In genomic region chr11:54897470-54897869, GRCm38 (mm10) we compare ENCODE assay signal across 20 mouse cellular contexts. TPM values are rescaled to one million over a fixed set of nuclear protein-coding genes. Genes with fewer than 3 reads are reported as not detected.
A peak's percentile ranks its signal among the peaks of the same experiment; 100 is the strongest.
DNase-seq lines count a peak whose midpoint lies in the region; ATAC-seq lines count a peak whose summit lies in the region.
"Had no signal": no experiment of that assay in that cellular context is flagged by ENCODE, and none has a peak within 500 bp of the region (broad histone marks: within the 10 kb centered on the region; RNA-seq: fewer than 3 reads in every experiment).

No protein-coding gene starts in this region.

- no peak overlapping the region for H3K9ac ChIP-seq in lung, embryonic 16.5 days (ENCODE audit: low read length)
- H3K9ac ChIP-seq in intestine, embryonic 15.5 days, result no peak overlapping the region
- no peak overlapping the region for H3K9ac ChIP-seq in kidney, embryonic 16.5 days (replicated peaks; ENCODE audit: low read length)
- H3K9ac ChIP-seq: heart, embryonic 12.5 days; hindbrain, embryonic 15.5 days; midbrain, embryonic 12.5 days had no signal

- H3K4me3 ChIP-seq in lung, embryonic 16.5 days (ENCODE audit: low read length), result no peak overlapping the region
- no peak overlapping the region for H3K4me3 ChIP-seq in intestine, embryonic 15.5 days (replicated peaks)
- no peak overlapping the region for H3K4me3 ChIP-seq in kidney, embryonic 16.5 days (ENCODE audit: low read length)
- H3K4me3 ChIP-seq: embryonic facial prominence, embryonic 10.5 days; heart, embryonic 12.5 days; hindbrain, embryonic 15.5 days; midbrain, embryonic 12.5 days had no signal

- H3K4me2 ChIP-seq in lung, embryonic 16.5 days (ENCODE audit: low read depth, low read length), result no peak overlapping the region
- H3K4me2 ChIP-seq in intestine, embryonic 15.5 days (replicated peaks), result no peak overlapping the region
- H3K4me2 ChIP-seq in kidney, embryonic 16.5 days (replicated peaks; ENCODE audit: low read depth, low read length), result no peak overlapping the region
- H3K4me2 ChIP-seq: heart, embryonic 12.5 days; hindbrain, embryonic 15.5 days; liver, embryonic 11.5 days; midbrain, embryonic 12.5 days had no signal

- no peak for DNase-seq in lung, postnatal 10 days
- DNase-seq in yolk sac, embryonic 10.5 days (ENCODE audit: low spot score), result peak; percentile 92
- no peak for DNase-seq in spleen, postnatal 10 days (ENCODE audit: low spot score in 2 of 2)
- no peak for DNase-seq in heart, postnatal 25 days (ENCODE audit: low spot score)
- DNase-seq: cerebellum, postnatal 10 days; heart, postnatal 36 days; layer of hippocampus, postnatal 36 days; left cerebral cortex, postnatal 4 days; lung, postnatal 14 days; right cerebral cortex, adult 18-20 months; thymus, adult 18-20 months had no signal

- ATAC-seq in lung, embryonic 16.5 days (ENCODE audit: low read depth), result peak; percentile 34; the same call in 1 of the 2 replicates
- ATAC-seq in intestine, embryonic 15.5 days, result peak; percentile 62
- 0 out of 2 replicates have a peak, but pooled peaks have one; percentile 27 for ATAC-seq in kidney, embryonic 16.5 days (ENCODE audit: low FRiP score, low TSS enrichment)
- ATAC-seq: forebrain, embryonic 14.5 days had no signal

- H3K4me1 ChIP-seq in lung, embryonic 16.5 days (replicated peaks; ENCODE audit: control insufficient read depth, insufficient read depth, low read length), result peaks cover 3% of the 10 kb centered on the region
- H3K4me1 ChIP-seq in intestine, embryonic 15.5 days (replicated peaks), result peaks cover 3% of the 10 kb centered on the region
- H3K4me1 ChIP-seq in kidney, embryonic 16.5 days (ENCODE audit: insufficient read depth, low read length), result 0 out of 2 replicates have a peak, but pooled peaks cover 3% of the 10 kb centered on the region

- H3K27ac ChIP-seq in lung, embryonic 16.5 days (ENCODE audit: low read length), result no peak overlapping the region
- H3K27ac ChIP-seq in intestine, embryonic 15.5 days, result no peak overlapping the region
- H3K27ac ChIP-seq in kidney, embryonic 16.5 days (ENCODE audit: low read length), result 0 out of 2 replicates have a peak overlapping the region, but pooled peaks have one; percentile 13
- H3K27ac ChIP-seq: embryonic facial prominence, embryonic 10.5 days; hindbrain, embryonic 15.5 days; midbrain, embryonic 12.5 days had no signal

- intact Hi-C loops in heart, postnatal 25 days (cut with DNase I), result no loop called here

- no peaks in the 10 kb centered on the region for H3K9me3 ChIP-seq in lung, embryonic 16.5 days (ENCODE audit: control insufficient read depth, low read length)
- H3K9me3 ChIP-seq in intestine, embryonic 15.5 days, result no peaks in the 10 kb centered on the region
- H3K9me3 ChIP-seq in kidney, embryonic 16.5 days (ENCODE audit: low read length), result no peaks in the 10 kb centered on the region
- H3K9me3 ChIP-seq: embryonic facial prominence, embryonic 10.5 days; heart, embryonic 12.5 days; hindbrain, embryonic 15.5 days; midbrain, embryonic 12.5 days had no signal

- WGBS in lung, embryonic 16.5 days, result 54% methylated on average over 5 of the region's 5 CpGs
- WGBS in intestine, embryonic 15.5 days, result 37% methylated on average over 5 of the region's 5 CpGs
- 59% methylated on average over 5 of the region's 5 CpGs for WGBS in kidney, embryonic 16.5 days

- no peaks in the 10 kb centered on the region for H3K36me3 ChIP-seq in lung, embryonic 16.5 days (ENCODE audit: control insufficient read depth, insufficient read depth, low read length)
- no peaks in the 10 kb centered on the region for H3K36me3 ChIP-seq in intestine, embryonic 15.5 days
- no peaks in the 10 kb centered on the region for H3K36me3 ChIP-seq in kidney, embryonic 16.5 days (ENCODE audit: insufficient read depth, low read length)
- H3K36me3 ChIP-seq: embryonic facial prominence, embryonic 10.5 days; heart, embryonic 12.5 days; hindbrain, embryonic 15.5 days; midbrain, embryonic 12.5 days had no signal

- H3K27me3 ChIP-seq in lung, embryonic 16.5 days (ENCODE audit: control insufficient read depth, insufficient read depth, low read depth, low read length), result no peaks in the 10 kb centered on the region
- H3K27me3 ChIP-seq in intestine, embryonic 15.5 days (replicated peaks), result no peaks in the 10 kb centered on the region
- no peaks in the 10 kb centered on the region for H3K27me3 ChIP-seq in kidney, embryonic 16.5 days (ENCODE audit: insufficient read depth, low read length)
- H3K27me3 ChIP-seq: heart, embryonic 12.5 days; hindbrain, embryonic 15.5 days; midbrain, embryonic 12.5 days had no signal

RNA-seq across cellular contexts. Expression of gene Gpx3, which starts 4.8 kb away (rescaled TPM):
- 181 and 202 TPM in 2 replicates for polyA plus RNA-seq in lung, embryonic 16.5 days (2015; fragmentation: Nextera tagmentation; extraction: Ambion mirVana)
- polyA plus RNA-seq in intestine, embryonic 15.5 days (2015; fragmentation: Nextera tagmentation; extraction: Ambion mirVana), result 308 and 352 TPM in 2 replicates
- 262 and 297 TPM in 2 replicates for polyA plus RNA-seq in kidney, embryonic 16.5 days (2015; fragmentation: Nextera tagmentation; extraction: Ambion mirVana)
- total RNA-seq in heart, postnatal 25 days (2021), result 100 to 1,000 TPM; 177 to 178 TPM

RNA-seq across cellular contexts. Expression of gene Hint1, which starts 31.3 kb away (rescaled TPM):
- 563 and 641 TPM in 2 replicates for polyA plus RNA-seq in lung, embryonic 16.5 days (2015; fragmentation: Nextera tagmentation; extraction: Ambion mirVana)
- 705 and 851 TPM in 2 replicates for polyA plus RNA-seq in intestine, embryonic 15.5 days (2015; fragmentation: Nextera tagmentation; extraction: Ambion mirVana)
- 540 and 595 TPM in 2 replicates for polyA plus RNA-seq in kidney, embryonic 16.5 days (2015; fragmentation: Nextera tagmentation; extraction: Ambion mirVana)
- 100 to 1,000 TPM; 290 to 301 TPM for total RNA-seq in heart, postnatal 25 days (2021)

RNA-seq across cellular contexts. Expression of gene Lyrm7, which starts 36.8 kb away (rescaled TPM):
- polyA plus RNA-seq in lung, embryonic 16.5 days (2015; fragmentation: Nextera tagmentation; extraction: Ambion mirVana), result 5.8 and 7.7 TPM in 2 replicates
- polyA plus RNA-seq in intestine, embryonic 15.5 days (2015; fragmentation: Nextera tagmentation; extraction: Ambion mirVana), result 8.9 and 9.4 TPM in 2 replicates
- polyA plus RNA-seq in kidney, embryonic 16.5 days (2015; fragmentation: Nextera tagmentation; extraction: Ambion mirVana), result 6.3 and 9.2 TPM in 2 replicates
- 10 to 100 TPM; 34.6 to 47.1 TPM for total RNA-seq in heart, postnatal 25 days (2021)
